Mouse (Mus musculus) ES-Bruce4 (cell line): Measurements from ENCODE around the gene Gcnt7. TPM values are rescaled to one million over a fixed set of nuclear protein-coding genes. Genes with fewer than 3 reads are reported as not detected.

Source experiments
- H3K27ac ChIP-seq: 2 replicates; pipeline ENCODE4 v1.5.1; 2012; ENCODE audit warnings: low read length, inconsistent platforms; ENCODE audit not compliant: insufficient read depth
- H3K27me3 ChIP-seq: 2 replicates; pipeline ENCODE4 v1.6.1; 2012; ENCODE audit warnings: mild to moderate bottlenecking, low read length, inconsistent platforms; ENCODE audit not compliant: control insufficient read depth, poor library complexity, insufficient read depth, severe bottlenecking
- H3K36me3 ChIP-seq: 2 replicates; pipeline ENCODE4 v1.6.1; 2012; ENCODE audit warnings: inconsistent platforms, mild to moderate bottlenecking, low read length, moderate library complexity; ENCODE audit not compliant: control insufficient read depth, poor library complexity, insufficient read depth, severe bottlenecking
- H3K4me1 ChIP-seq: one replicate; pipeline ENCODE4 v1.8.1; 2011; ENCODE audit warnings: low read length; ENCODE audit not compliant: control insufficient read depth, insufficient read depth
- H3K4me3 ChIP-seq: 2 replicates; pipeline ENCODE4 v1.5.1; 2011; ENCODE audit warnings: low read depth, mild to moderate bottlenecking, low read length
- H3K9ac ChIP-seq: 2 replicates; pipeline ENCODE4 v1.6.1; 2012; ENCODE audit warnings: low read depth, mild to moderate bottlenecking, inconsistent platforms; ENCODE audit not compliant: poor library complexity, severe bottlenecking
- H3K9me3 ChIP-seq: replicated peaks from 2 replicates; pipeline ENCODE4 v1.6.1; 2012; ENCODE audit warnings: mild to moderate bottlenecking, low read length, inconsistent platforms; ENCODE audit not compliant: control insufficient read depth, poor library complexity, insufficient read depth, severe bottlenecking
- CTCF ChIP-seq: IDR thresholded peaks from one replicate; pipeline ENCODE4 v1.8.1; 2011; ENCODE audit warnings: low read depth, low read length
- EP300 ChIP-seq: IDR thresholded peaks from 2 replicates; pipeline ENCODE4 v1.6.1; 2011; ENCODE audit warnings: low read depth, low read length; ENCODE audit not compliant: insufficient read depth
- POLR2A ChIP-seq: IDR thresholded peaks from one replicate; pipeline ENCODE4 v1.8.1; 2011; ENCODE audit warnings: low read length; ENCODE audit not compliant: insufficient read depth
- polyA plus RNA-seq: library from polyadenylated mRNA; stranded (reverse); fragments of >200 nt; gene quantifications from 2 replicates; pipeline ENCODE4 v1.2.4, GENCODE M21; 2011; ENCODE audit warnings: low read depth; ENCODE audit not compliant: missing spikeins, insufficient read depth, insufficient read length

Gcnt7 gene
- polyA plus RNA-seq, 1 experiment, result not detected

DNA sequence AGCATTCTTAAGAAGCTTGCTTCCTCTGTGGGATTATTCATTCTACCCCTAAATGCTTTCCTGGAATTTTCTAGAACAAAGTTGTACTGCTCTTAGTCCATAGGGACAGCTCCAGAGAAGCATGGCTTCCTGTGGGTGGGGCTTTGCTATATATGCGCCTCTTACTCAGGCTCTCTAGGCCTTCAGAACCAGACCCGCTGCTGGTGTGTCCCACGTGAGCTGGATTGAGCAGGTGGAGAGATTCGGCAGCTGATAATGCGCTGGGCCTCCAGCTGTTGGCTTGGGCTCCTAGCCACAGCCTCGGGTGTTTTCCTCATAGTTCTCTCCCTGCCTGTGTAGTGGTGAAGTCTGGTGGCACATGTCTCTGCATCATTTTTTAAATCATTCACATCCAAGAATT, 7.8 kb downstream of the Gcnt7 start:
- no peak overlapping the region for H3K9ac ChIP-seq
- H3K9me3 ChIP-seq, result no peaks in the 10 kb centered on the region
- no peak for TF ChIP-seq POLR2A
- no peak for TF ChIP-seq CTCF
- H3K4me3 ChIP-seq, result no peak overlapping the region
- no peaks in the 10 kb centered on the region for H3K4me1 ChIP-seq
- H3K27me3 ChIP-seq, result no peaks in the 10 kb centered on the region
- peaks cover 5% of the 10 kb centered on the region; the same call in 1 of the 2 replicates for H3K36me3 ChIP-seq
- no peak overlapping the region for H3K27ac ChIP-seq

DNA sequence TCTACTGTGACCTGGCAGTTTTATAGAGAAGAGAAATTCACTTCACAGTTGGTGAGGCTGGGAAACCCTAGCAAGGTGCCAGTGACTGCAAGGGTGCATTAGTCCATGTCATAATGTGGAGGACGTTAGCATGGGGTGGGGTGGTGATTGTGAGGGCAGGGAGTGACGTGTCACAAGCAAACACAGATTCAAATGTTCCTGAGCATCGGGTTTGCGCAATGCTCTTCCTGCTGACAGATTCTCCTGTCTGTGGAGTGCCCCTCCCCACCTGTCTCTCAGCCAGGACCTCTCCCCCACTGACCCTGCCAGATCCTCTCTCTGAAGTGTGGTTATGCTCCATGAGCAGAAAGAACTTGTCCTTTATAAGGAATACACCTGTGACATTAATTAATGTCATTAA, 10.1 kb downstream of the Gcnt7 start:
- peaks cover 6% of the 10 kb centered on the region; the same call in 1 of the 2 replicates for H3K36me3 ChIP-seq
- TF ChIP-seq EP300 (no peak), CTCF (no peak), POLR2A (no peak)
- no peaks in the 10 kb centered on the region for H3K4me1 ChIP-seq
- H3K27me3 ChIP-seq, result no peaks in the 10 kb centered on the region
- H3K27ac ChIP-seq, result no peak overlapping the region
- no peaks in the 10 kb centered on the region for H3K9me3 ChIP-seq
- no peak overlapping the region for H3K9ac ChIP-seq
- H3K4me3 ChIP-seq, result no peak overlapping the region

DNA sequence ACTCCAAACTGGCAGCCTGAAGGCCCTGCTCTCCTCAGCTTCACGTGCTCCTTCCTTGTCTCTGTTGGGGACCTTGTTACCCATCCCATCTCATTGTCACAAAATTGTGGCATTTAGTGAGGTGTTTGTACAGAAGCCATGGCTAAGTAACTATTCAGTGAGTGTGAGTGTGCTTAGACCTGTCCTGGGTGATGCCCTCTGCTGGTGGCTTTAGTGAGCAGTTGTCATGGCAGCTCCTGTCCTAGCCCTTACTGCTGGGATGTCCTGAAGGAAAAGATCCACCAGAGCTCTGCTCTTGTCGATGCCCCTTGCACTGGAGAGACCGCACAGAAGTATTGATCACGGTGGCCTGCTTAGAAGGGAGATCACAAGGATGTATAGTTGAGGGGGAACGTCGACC, 11.1 kb downstream of the Gcnt7 start:
- H3K4me1 ChIP-seq, result no peaks in the 10 kb centered on the region
- peaks cover 6% of the 10 kb centered on the region; the same call in 1 of the 2 replicates for H3K36me3 ChIP-seq
- no peaks in the 10 kb centered on the region for H3K9me3 ChIP-seq
- H3K27me3 ChIP-seq, result no peaks in the 10 kb centered on the region
- no peak overlapping the region for H3K4me3 ChIP-seq
- TF ChIP-seq CTCF (peak; percentile 56), POLR2A (no peak)
- H3K9ac ChIP-seq, result no peak overlapping the region
- no peak overlapping the region for H3K27ac ChIP-seq

DNA sequence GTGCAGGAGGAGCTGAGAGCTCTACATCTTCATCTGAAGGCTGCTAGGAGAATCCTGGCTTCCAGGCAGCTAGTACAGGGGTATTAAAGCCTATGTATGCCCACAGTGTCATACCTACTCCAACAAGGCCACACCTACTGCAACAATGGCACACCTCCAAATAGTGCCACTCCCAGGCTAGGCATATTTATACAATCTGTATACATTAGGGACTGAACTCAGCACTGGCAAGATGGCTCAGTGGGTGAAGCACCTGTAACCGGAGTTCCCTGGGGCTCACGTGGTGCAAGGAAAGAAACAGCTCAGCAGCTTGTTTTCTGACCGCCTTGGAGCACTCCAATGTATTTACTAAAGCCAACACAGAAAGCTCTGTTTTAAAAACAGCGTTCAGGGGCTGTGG, 12.8 kb downstream of the Gcnt7 start:
- no peak overlapping the region for H3K9ac ChIP-seq
- no peak for TF ChIP-seq CTCF
- no peak for TF ChIP-seq EP300
- TF ChIP-seq POLR2A, result no peak
- H3K9me3 ChIP-seq, result no peaks in the 10 kb centered on the region
- no peak overlapping the region for H3K4me3 ChIP-seq
- no peaks in the 10 kb centered on the region for H3K27me3 ChIP-seq
- H3K36me3 ChIP-seq, result peaks cover 6% of the 10 kb centered on the region; the same call in 1 of the 2 replicates
- no peak overlapping the region for H3K27ac ChIP-seq
- no peaks in the 10 kb centered on the region for H3K4me1 ChIP-seq

- H3K36me3 ChIP-seq, result 0 out of 2 replicates have a peak, but pooled peaks cover 2% of the 10 kb centered on the region
- H3K4me1 ChIP-seq, result no peaks in the 10 kb centered on the region
- H3K27me3 ChIP-seq, result no peaks in the 10 kb centered on the region
- H3K27ac ChIP-seq, result no peak overlapping the region
- no peaks in the 10 kb centered on the region for H3K9me3 ChIP-seq
- peak overlapping the region; percentile 89 for H3K4me3 ChIP-seq
- TF ChIP-seq CTCF, result no peak
- TF ChIP-seq POLR2A, result no peak
- no peak for TF ChIP-seq EP300
- H3K9ac ChIP-seq, result peak overlapping the region; percentile 66
These were observed 17.2 kb downstream of the Gcnt7 start for GRCm38 (mm10) chr2:172441176-172441575.

DNA sequence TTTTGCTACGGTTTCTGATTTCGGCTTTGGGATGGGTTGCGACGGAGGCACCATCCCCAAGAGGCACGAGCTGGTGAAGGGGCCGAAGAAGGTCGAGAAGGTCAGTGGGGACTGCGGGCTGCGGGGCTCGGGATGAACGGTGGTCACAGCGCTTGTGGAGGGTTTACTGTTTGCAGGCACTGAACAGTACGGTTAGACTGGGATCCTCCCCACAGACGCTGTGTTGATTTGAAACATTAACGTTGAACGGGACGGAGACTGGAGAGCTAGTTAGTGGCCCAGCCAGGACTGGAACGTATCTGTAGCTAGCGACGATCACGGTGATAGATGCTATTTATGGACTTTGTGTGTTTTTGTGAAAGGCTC, 17.8 kb downstream of the Gcnt7 start:
- Histone ChIP-seq H3K36me3 (0 out of 2 replicates have a peak, but pooled peaks cover under 1% of the 10 kb centered on the region), H3K27me3 (no peaks in the 10 kb centered on the region), H3K4me1 (no peaks in the 10 kb centered on the region), H3K27ac (no peak overlapping the region), H3K9ac (peak overlapping the region; percentile 66), H3K9me3 (no peaks in the 10 kb centered on the region), H3K4me3 (peak overlapping the region; percentile 89)
- TF ChIP-seq EP300, result no peak
- TF ChIP-seq CTCF, result no peak
- TF ChIP-seq POLR2A, result no peak
